Mouse (Mus musculus): ENCODE data around the gene Chrdl2. TPM values are rescaled to one million over a fixed set of nuclear protein-coding genes. Genes with fewer than 3 reads are reported as not detected.

Gene Chrdl2
- polyA plus RNA-seq, 1 experiment from 2014 or later = 0.48 TPM

DNA sequence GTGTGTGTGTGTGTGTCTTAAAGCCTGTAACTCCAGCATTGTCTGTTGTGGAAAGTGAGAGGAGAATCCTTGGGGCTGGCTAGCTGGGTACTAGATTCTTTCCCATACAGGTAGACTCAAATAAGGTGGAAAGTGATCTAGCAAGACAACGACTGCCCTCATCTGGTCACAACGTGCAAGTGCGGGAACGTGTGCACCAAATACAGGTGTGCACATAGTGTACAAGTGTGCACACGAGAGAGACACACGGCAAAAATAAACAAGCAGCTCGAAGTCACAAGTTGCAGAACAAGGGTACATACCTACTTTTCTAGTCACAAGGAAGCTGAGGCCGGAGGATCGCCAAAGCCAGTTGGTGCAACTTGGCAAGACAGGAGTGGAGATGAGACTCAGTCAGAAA lies 2.2 kb upstream of the Chrdl2 start:
- peaks cover 5% of the 10 kb centered on the region; the same call in 1 of the 2 replicates for H3K4me1 ChIP-seq (ENCODE audit: control insufficient read depth, insufficient read depth, low read length)
- H3K27ac ChIP-seq (ENCODE audit: low read length) = no peak overlapping the region
- no peak overlapping the region for H3K4me3 ChIP-seq (ENCODE audit: low read depth, low read length)
- H3K9me3 ChIP-seq (replicated peaks; ENCODE audit: control insufficient read depth, low read length, poor library complexity, severe bottlenecking) = no peaks in the 10 kb centered on the region
- no peak overlapping the region for H3K9ac ChIP-seq (ENCODE audit: low read depth, low read length)
- 56% methylated on average over 9 of the region's 9 CpGs for WGBS
- no peaks in the 10 kb centered on the region for H3K36me3 ChIP-seq (ENCODE audit: control insufficient read depth, insufficient read depth, low read length)
- no peak overlapping the region for H3K4me2 ChIP-seq (ENCODE audit: low read length)
- peaks cover 37% of the 10 kb centered on the region for H3K27me3 ChIP-seq (ENCODE audit: control insufficient read depth, insufficient read depth, low read depth, low read length)
- ATAC-seq = no peak

DNA sequence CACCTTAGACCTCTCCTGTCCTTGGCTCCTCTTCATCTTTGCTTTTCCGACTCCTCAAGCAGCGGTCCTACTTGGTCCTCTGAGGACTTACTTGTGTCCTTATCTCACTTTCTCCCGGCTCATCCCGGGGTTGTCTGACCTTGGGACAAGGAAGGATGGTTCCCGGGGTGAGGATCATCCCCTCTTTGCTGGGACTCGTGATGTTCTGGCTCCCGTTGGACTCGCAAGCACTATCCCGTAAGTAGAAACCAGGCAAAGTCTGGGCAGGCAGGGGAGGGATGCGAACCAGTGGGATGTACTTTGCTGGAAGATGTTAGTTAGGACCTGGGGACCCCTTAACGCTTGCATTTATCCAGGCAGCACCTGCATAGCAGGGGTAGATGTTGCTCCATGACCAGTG lies 439 bp downstream of the Chrdl2 start:
- 5% methylated on average over 11 of the region's 11 CpGs for WGBS
- H3K36me3 ChIP-seq (ENCODE audit: control insufficient read depth, insufficient read depth, low read length) = no peaks in the 10 kb centered on the region
- H3K9me3 ChIP-seq (replicated peaks; ENCODE audit: control insufficient read depth, low read length, poor library complexity, severe bottlenecking) = no peaks in the 10 kb centered on the region
- no peak for ATAC-seq
- peak overlapping the region; percentile 93 for H3K4me2 ChIP-seq (ENCODE audit: low read length)
- H3K4me3 ChIP-seq (ENCODE audit: low read depth, low read length) = peak overlapping the region; percentile 48
- peaks cover 5% of the 10 kb centered on the region; the same call in 1 of the 2 replicates for H3K4me1 ChIP-seq (ENCODE audit: control insufficient read depth, insufficient read depth, low read length)
- H3K27me3 ChIP-seq (ENCODE audit: control insufficient read depth, insufficient read depth, low read depth, low read length) = peaks cover 42% of the 10 kb centered on the region
- H3K9ac ChIP-seq (ENCODE audit: low read depth, low read length) = no peak overlapping the region
- no peak overlapping the region for H3K27ac ChIP-seq (ENCODE audit: low read length)

DNA sequence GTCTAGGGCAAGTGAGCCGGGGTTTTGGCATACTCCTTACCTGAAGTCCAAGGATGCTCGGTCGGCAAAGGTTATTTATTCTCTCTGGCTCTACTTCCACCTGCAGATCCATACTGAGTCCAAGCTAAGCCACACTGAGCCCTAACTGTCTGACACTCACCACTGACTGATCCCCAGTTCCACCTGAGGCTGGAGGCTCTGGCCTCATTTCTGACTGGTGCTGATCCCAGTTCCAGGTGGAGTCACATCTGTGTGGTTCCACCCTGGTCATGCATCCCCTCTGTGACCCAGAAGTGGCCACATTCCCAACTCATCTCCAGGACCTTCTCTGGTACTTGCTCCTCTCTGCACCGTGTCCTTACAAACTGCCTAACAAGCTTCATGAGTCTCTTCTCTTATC lies 2.8 kb downstream of the Chrdl2 start:
- Histone ChIP-seq H3K9ac (ENCODE audit: low read depth, low read length) (no peak overlapping the region), H3K36me3 (ENCODE audit: control insufficient read depth, insufficient read depth, low read length) (no peaks in the 10 kb centered on the region), H3K27ac (ENCODE audit: low read length) (no peak overlapping the region), H3K4me2 (ENCODE audit: low read length) (no peak overlapping the region), H3K4me3 (ENCODE audit: low read depth, low read length) (no peak overlapping the region), H3K27me3 (ENCODE audit: control insufficient read depth, insufficient read depth, low read depth, low read length) (peaks cover 42% of the 10 kb centered on the region), H3K4me1 (ENCODE audit: control insufficient read depth, insufficient read depth, low read length) (peaks cover 5% of the 10 kb centered on the region; the same call in 1 of the 2 replicates), H3K9me3 (replicated peaks; ENCODE audit: control insufficient read depth, low read length, poor library complexity, severe bottlenecking) (no peaks in the 10 kb centered on the region)
- WGBS = 90% methylated on average over 4 of the region's 4 CpGs
- ATAC-seq = no peak

DNA sequence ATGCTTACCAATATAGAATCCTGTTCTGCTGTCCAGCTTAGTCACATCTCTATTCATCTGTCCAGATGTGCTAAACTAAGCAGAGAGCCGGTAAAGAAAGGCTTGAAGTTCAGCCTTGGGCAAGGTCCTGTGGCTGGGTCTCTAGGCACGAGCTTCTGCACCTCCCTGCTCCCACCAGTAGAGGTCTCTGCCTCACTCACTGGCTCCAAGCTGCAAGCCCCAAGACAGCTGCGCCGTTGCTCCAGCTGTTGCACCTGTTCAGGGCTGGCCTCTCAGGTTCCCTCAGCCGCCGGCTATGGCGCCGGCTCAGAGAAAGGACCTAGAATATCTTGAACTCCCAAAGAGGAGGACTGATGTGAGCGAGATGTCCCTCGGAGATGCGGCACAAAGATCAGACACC lies 3.7 kb downstream of the Chrdl2 start:
- Histone ChIP-seq H3K27ac (ENCODE audit: low read length) (no peak overlapping the region), H3K27me3 (ENCODE audit: control insufficient read depth, insufficient read depth, low read depth, low read length) (peaks cover 37% of the 10 kb centered on the region), H3K4me3 (ENCODE audit: low read depth, low read length) (no peak overlapping the region), H3K4me1 (ENCODE audit: control insufficient read depth, insufficient read depth, low read length) (peaks cover 5% of the 10 kb centered on the region; the same call in 1 of the 2 replicates), H3K36me3 (ENCODE audit: control insufficient read depth, insufficient read depth, low read length) (no peaks in the 10 kb centered on the region), H3K9me3 (replicated peaks; ENCODE audit: control insufficient read depth, low read length, poor library complexity, severe bottlenecking) (no peaks in the 10 kb centered on the region), H3K9ac (ENCODE audit: low read depth, low read length) (no peak overlapping the region), H3K4me2 (ENCODE audit: low read length) (no peak overlapping the region)
- no peak for ATAC-seq
- 12% methylated on average over 11 of the region's 11 CpGs for WGBS

DNA sequence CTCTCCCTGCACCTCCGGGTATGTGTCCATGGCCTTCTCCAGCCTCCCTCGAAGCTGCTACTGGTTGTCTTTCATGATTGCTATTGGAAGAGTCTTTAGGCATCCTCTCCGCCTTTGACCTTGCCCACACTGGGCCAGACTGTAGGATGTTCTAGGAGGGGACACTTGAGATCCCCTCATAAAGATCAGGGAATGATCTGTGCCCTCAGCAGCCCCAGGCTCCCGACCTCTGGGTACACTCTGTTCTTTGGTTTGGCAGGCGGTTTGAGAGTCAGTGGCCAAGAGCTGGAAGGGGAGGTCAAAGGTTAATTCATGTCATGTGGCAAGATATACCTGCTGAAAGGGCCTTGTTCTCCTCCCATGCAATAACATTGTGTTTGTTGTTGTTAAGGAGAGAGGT lies 4.7 kb downstream of the Chrdl2 start:
- Histone ChIP-seq H3K9ac (ENCODE audit: low read depth, low read length) (no peak overlapping the region), H3K36me3 (ENCODE audit: control insufficient read depth, insufficient read depth, low read length) (no peaks in the 10 kb centered on the region), H3K4me1 (ENCODE audit: control insufficient read depth, insufficient read depth, low read length) (no peaks in the 10 kb centered on the region), H3K27me3 (ENCODE audit: control insufficient read depth, insufficient read depth, low read depth, low read length) (peaks cover 29% of the 10 kb centered on the region), H3K4me2 (ENCODE audit: low read length) (no peak overlapping the region), H3K9me3 (replicated peaks; ENCODE audit: control insufficient read depth, low read length, poor library complexity, severe bottlenecking) (no peaks in the 10 kb centered on the region), H3K27ac (ENCODE audit: low read length) (no peak overlapping the region), H3K4me3 (ENCODE audit: low read depth, low read length) (no peak overlapping the region)
- no peak for ATAC-seq
- WGBS = 60% methylated on average over 5 of the region's 5 CpGs

DNA sequence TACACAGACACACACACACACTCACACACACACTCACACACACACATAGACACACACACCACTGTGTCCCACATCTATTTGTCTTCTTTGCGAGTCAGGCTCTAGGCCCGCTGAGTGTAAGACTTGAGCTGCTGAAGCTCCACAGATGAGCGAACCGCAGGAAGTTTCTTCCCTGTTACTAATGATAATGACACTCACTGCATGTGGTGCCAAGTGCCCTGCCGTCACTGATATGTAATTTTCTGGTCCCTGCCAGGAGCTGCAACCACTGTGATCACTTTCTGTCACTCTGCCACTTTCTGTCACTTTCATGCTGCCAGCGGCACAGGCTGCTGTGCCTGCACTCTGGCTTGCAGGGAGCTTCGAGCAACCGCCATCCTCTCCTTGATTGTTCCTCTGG lies 6.1 kb downstream of the Chrdl2 start:
- 55% methylated on average over 8 of the region's 8 CpGs for WGBS
- H3K27ac ChIP-seq (ENCODE audit: low read length) = no peak overlapping the region
- no peak for ATAC-seq

DNA sequence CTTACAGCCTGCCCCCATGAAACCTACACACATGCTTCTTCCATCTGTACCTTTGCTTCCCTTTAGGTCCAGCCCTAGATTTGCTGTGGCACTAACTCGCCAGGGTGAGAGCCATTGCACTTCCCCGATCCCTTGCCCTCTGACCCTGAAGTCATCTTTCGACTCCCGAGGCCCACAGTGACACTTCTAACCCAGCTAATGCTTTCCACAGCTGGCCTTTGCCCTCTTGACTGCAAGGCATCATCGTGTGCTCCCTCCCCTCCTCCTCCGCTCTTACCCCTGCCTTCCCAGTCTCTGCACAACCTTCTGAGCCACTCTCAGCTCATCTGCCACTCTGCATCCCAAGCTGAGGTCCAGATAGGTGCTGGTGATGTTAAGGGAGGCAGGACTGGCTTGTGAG lies 6.5 kb downstream of the Chrdl2 start:
- ATAC-seq = no peak
- H3K4me3 ChIP-seq (ENCODE audit: low read depth, low read length) = no peak overlapping the region
- no peak overlapping the region for H3K27ac ChIP-seq (ENCODE audit: low read length)
- H3K4me1 ChIP-seq (ENCODE audit: control insufficient read depth, insufficient read depth, low read length) = no peaks in the 10 kb centered on the region
- H3K36me3 ChIP-seq (ENCODE audit: control insufficient read depth, insufficient read depth, low read length) = no peaks in the 10 kb centered on the region
- H3K27me3 ChIP-seq (ENCODE audit: control insufficient read depth, insufficient read depth, low read depth, low read length) = peaks cover 18% of the 10 kb centered on the region
- H3K4me2 ChIP-seq (ENCODE audit: low read length) = no peak overlapping the region
- no peak overlapping the region for H3K9ac ChIP-seq (ENCODE audit: low read depth, low read length)
- WGBS = 65% methylated on average over 6 of the region's 6 CpGs
- no peaks in the 10 kb centered on the region for H3K9me3 ChIP-seq (replicated peaks; ENCODE audit: control insufficient read depth, low read length, poor library complexity, severe bottlenecking)

More for the DNA sequence above, 6.1 kb downstream of the Chrdl2 start:
- no peaks in the 10 kb centered on the region for H3K9me3 ChIP-seq (replicated peaks; ENCODE audit: control insufficient read depth, low read length, poor library complexity, severe bottlenecking)
- no peak overlapping the region for H3K4me3 ChIP-seq (ENCODE audit: low read depth, low read length)
- no peak overlapping the region for H3K4me2 ChIP-seq (ENCODE audit: low read length)
- H3K4me1 ChIP-seq (ENCODE audit: control insufficient read depth, insufficient read depth, low read length) = no peaks in the 10 kb centered on the region
- no peak overlapping the region for H3K9ac ChIP-seq (ENCODE audit: low read depth, low read length)
- no peaks in the 10 kb centered on the region for H3K36me3 ChIP-seq (ENCODE audit: control insufficient read depth, insufficient read depth, low read length)
- peaks cover 22% of the 10 kb centered on the region for H3K27me3 ChIP-seq (ENCODE audit: control insufficient read depth, insufficient read depth, low read depth, low read length)

DNA sequence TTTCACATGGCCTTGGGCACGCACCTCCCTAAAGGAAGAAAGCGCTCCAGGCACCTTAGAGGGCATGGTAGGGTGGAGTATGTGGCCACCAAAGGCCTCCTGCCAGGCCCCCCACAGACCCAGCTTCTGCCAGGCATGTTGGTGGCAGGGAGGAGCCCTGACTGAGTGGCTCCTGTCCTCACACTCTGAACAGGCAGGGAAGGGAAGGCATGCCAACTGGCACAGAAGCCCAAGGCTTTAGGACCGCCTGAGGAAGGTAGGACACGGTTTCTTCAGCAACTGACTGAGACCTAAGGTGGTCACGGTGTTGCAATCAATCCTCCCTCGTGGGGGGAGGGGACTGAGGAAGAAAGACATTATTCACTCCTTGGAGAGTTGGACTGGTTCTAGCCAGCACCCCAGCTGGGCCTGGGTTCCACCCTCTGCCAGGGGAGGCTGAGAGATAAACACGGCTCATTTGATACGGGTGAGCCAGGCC lies 8.2 kb downstream of the Chrdl2 start:
- Histone ChIP-seq H3K36me3 (ENCODE audit: control insufficient read depth, insufficient read depth, low read length) (no peaks in the 10 kb centered on the region), H3K4me2 (ENCODE audit: low read length) (no peak overlapping the region), H3K9me3 (replicated peaks; ENCODE audit: control insufficient read depth, low read length, poor library complexity, severe bottlenecking) (no peaks in the 10 kb centered on the region), H3K4me3 (ENCODE audit: low read depth, low read length) (no peak overlapping the region), H3K27ac (ENCODE audit: low read length) (no peak overlapping the region), H3K9ac (ENCODE audit: low read depth, low read length) (no peak overlapping the region), H3K4me1 (ENCODE audit: control insufficient read depth, insufficient read depth, low read length) (no peaks in the 10 kb centered on the region), H3K27me3 (ENCODE audit: control insufficient read depth, insufficient read depth, low read depth, low read length) (peaks cover 2% of the 10 kb centered on the region; the same call in 1 of the 2 replicates)
- ATAC-seq = no peak
- WGBS = 74% methylated on average over 8 of the region's 8 CpGs

DNA sequence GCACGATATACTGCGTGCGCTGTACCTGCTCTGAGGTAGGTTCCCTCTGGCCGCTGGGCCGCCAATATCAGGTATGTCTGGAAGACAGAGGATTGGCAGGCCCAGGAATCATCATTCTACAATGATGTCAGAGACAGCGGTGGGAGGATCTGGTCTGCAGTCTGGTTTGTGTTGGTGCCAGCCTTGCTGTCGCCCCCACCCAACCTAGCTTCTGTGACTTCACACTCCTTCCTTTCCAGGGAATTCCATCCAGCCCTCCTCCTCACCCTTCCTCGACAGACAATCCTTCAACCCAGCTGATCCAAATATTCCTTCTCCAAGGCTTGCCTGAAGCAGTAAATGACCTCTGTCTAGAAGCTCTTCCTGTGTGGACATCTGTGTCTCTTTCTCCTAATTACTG lies 11.1 kb downstream of the Chrdl2 start:
- no peak for ATAC-seq
- WGBS = 93% methylated on average over 8 of the region's 8 CpGs
- H3K4me3 ChIP-seq (ENCODE audit: low read depth, low read length) = no peak overlapping the region

More for the DNA sequence above, 11.1 kb downstream of the Chrdl2 start:
- Histone ChIP-seq H3K27me3 (ENCODE audit: control insufficient read depth, insufficient read depth, low read depth, low read length) (no peaks in the 10 kb centered on the region), H3K9ac (ENCODE audit: low read depth, low read length) (no peak overlapping the region), H3K9me3 (replicated peaks; ENCODE audit: control insufficient read depth, low read length, poor library complexity, severe bottlenecking) (no peaks in the 10 kb centered on the region), H3K36me3 (ENCODE audit: control insufficient read depth, insufficient read depth, low read length) (no peaks in the 10 kb centered on the region), H3K4me2 (ENCODE audit: low read length) (no peak overlapping the region), H3K27ac (ENCODE audit: low read length) (no peak overlapping the region), H3K4me1 (ENCODE audit: control insufficient read depth, insufficient read depth, low read length) (no peaks in the 10 kb centered on the region)

All from midbrain, embryonic 16.5 days (tissue).